Mouse (Mus musculus) liver, postnatal 0 days (tissue): Measurements from ENCODE around the gene H2afv.

ENCODE experiments used
- CTCF ChIP-seq: sonication (generic); IDR thresholded peaks from 2 replicates; pipeline ENCODE4 v1.5.1; 2016; ENCODE audit warnings: antibody characterized with exemption, low read depth
- EP300 ChIP-seq: IDR thresholded peaks from 2 replicates; pipeline ENCODE4 v1.6.1; 2016; ENCODE audit warnings: antibody characterized with exemption, low read depth, mild to moderate bottlenecking

DNA sequence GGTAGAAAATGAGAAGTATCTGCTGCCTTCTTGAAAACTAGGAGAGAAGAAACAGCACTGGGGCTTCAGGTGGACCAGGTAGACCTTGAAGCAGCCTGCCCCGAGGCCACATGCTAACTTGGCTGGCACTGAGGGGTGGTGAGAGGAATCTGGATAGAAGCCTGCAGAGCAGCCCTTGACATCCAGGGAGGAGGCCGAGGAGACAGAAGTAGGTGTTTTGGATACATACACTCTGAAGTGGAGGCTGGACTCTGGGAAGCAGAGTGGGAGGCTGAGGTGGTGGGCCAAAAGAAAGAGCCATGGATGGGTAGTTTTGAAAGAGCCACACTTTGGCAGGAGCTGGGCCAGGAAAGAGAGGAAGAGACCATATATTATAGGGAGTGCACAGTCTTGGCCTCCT, 35.0 kb upstream of the H2afv start:
- TF ChIP-seq CTCF (no peak), EP300 (no peak)
